Mouse (Mus musculus): Measurements from ENCODE around the gene Hoxa10.

Gene Hoxa10

DNA sequence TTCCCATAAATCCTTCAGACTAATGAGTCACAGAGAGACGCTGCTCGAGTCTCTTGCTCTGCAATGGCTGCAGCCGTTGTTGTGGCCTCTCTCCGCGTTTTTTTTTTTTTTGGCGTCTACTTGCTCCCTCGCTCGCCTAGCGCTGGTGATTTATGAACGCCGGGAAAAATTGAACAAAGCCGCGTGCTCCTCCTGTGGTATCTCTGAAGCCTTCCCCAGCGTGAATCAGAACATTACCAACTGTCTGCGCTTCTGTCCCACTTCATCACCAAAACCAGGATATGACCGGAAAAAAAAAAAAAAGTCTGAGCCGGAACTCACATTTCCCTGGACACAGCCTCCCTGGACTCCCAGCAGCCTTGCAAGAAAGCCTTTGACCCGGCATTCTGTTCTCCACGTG, 55.4 kb downstream of the Hoxa10 start:
- DNase-seq (ENCODE audit: low read depth, low spot score) = no peak

DNA sequence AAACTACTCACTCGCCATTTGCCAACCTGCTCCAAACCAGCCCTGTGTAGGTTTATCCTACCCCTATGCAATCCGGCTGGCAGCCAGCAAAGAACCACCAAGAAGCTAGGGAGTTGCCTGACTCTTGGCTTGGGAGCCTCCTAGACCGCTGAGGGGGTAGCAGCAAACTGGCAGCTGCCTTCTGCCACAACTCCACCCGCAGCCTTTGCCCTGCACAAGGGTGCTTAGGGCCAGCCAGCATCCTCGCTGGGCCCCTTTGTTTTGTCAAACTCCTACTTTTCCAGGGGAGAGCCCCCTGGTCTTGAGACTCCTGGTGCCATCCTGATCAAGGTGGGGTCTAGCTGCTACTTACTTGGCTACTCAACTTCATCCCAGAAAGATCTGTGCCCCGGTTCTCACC, 56.0 kb downstream of the Hoxa10 start:
- DNase-seq (ENCODE audit: low read depth, low spot score) = no peak

DNA sequence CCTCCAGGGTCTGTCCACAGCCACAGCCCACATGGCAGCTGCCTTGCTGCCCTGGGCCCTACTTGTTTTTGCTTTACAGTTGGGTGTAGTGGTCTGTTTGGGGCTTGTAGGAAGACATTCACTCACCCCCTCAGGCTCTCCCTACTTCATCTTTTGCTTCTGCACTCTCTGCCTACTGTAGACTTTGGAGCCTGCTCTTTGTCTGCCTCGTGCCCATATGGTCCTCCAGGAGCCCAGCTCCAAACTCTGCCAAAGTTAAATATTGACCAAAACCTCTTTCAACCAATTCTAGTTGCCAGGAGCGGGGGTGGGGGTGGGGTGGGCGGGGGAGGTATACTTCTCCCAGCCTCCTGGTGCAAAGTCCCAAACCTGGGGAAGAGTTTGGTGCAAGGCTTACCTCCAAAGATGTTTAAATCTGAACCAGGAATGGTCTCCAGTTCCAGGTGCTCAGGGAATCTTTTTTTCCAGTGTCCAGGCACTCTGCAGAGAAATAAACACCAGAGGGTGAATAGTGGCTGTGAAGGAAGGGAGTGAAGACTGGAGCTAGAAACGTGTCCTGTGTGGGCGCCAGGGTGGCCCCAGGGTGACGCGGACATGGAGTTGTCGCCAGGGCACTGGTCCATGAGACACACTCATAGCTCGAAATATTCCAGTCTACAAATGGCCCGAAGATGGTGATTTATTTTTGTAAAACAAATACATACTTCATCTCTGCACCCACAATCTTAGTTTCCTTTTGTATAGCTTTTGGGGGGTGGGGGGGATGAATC, 57.2 kb downstream of the Hoxa10 start:
- no peak for DNase-seq (ENCODE audit: low read depth, low spot score)

- no peak for DNase-seq (ENCODE audit: low read depth, low spot score)
Measured at GRCm38 (mm10) chr6:52182793-52183192, 57.9 kb downstream of the Hoxa10 start.

GRCm38 (mm10) chr6:52182030-52182429, 58.6 kb downstream of the Hoxa10 start:
- DNase-seq (ENCODE audit: low read depth, low spot score) = no peak

Measured in ES-CJ7 (cell line).